Mouse (Mus musculus): ENCODE data around the gene Cd28. TPM values are rescaled to one million over a fixed set of nuclear protein-coding genes. Genes with fewer than 3 reads are reported as not detected.

Cd28 gene
- polyA plus RNA-seq, 1 experiment = 0.35 TPM

GRCm38 (mm10) chr1:60746856-60747255, 30.3 kb downstream of the Cd28 start:
- Histone ChIP-seq H3K4me3 (no peak overlapping the region), H3K79me2 (ENCODE audit: control insufficient read depth, insufficient read depth) (no peaks in the 10 kb centered on the region), H3K27me3 (ENCODE audit: control insufficient read depth, insufficient read depth, insufficient read length) (no peaks in the 10 kb centered on the region), H3K4me2 (ENCODE audit: low read depth) (no peak overlapping the region), H3K36me3 (ENCODE audit: control insufficient read depth, insufficient read depth) (no peaks in the 10 kb centered on the region), H3ac (ENCODE audit: control insufficient read depth, insufficient read length) (no peak overlapping the region)
- no peak for TF ChIP-seq MAX (IDR thresholded peaks at IDR 0.05; ENCODE audit: low read depth)
- no peak for TF ChIP-seq POLR2A (IDR thresholded peaks at IDR 0.05; ENCODE audit: insufficient read length, low read depth)
- no peak for TF ChIP-seq MYOD1 (IDR thresholded peaks at IDR 0.05; ENCODE audit: control insufficient read depth in 1 of 3, insufficient read length in 2 of 3, low read depth in 2 of 3)
- TF ChIP-seq REST (IDR thresholded peaks at IDR 0.05; ENCODE audit: insufficient read depth, insufficient read length) = no peak
- TF ChIP-seq TCF3 (IDR thresholded peaks at IDR 0.05; ENCODE audit: insufficient read length, low read depth) = no peak
- no peak for TF ChIP-seq CEBPB (IDR thresholded peaks at IDR 0.05; ENCODE audit: insufficient read depth, poor library complexity, severe bottlenecking)
- TF ChIP-seq MYOG (IDR thresholded peaks at IDR 0.05; ENCODE audit: control insufficient read depth in 1 of 3, insufficient read depth in 1 of 3, insufficient read length in 2 of 3, low read depth in 2 of 3) = no peak
- TF ChIP-seq POLR2AphosphoS2 (IDR thresholded peaks at IDR 0.05; ENCODE audit: insufficient read length, low read depth) = no peak
- TF ChIP-seq E2F4 (IDR thresholded peaks at IDR 0.05; ENCODE audit: insufficient read depth) = no peak
- no peak for TF ChIP-seq TCF12 (IDR thresholded peaks at IDR 0.05; ENCODE audit: insufficient read depth, poor library complexity, severe bottlenecking)

- no peak overlapping the region for H3ac ChIP-seq (ENCODE audit: control insufficient read depth, insufficient read length)
- no peak overlapping the region for H3K4me2 ChIP-seq (ENCODE audit: low read depth)
- H3K27me3 ChIP-seq (ENCODE audit: control insufficient read depth, insufficient read depth, insufficient read length) = no peaks in the 10 kb centered on the region
- no peaks in the 10 kb centered on the region for H3K36me3 ChIP-seq (ENCODE audit: control insufficient read depth, insufficient read depth)
- no peak for TF ChIP-seq POLR2AphosphoS2 (IDR thresholded peaks at IDR 0.05; ENCODE audit: insufficient read length, low read depth)
- no peak for TF ChIP-seq USF1 (IDR thresholded peaks at IDR 0.05; ENCODE audit: low read depth)
- TF ChIP-seq E2F4 (IDR thresholded peaks at IDR 0.05; ENCODE audit: insufficient read depth) = no peak
- no peak for TF ChIP-seq REST (IDR thresholded peaks at IDR 0.05; ENCODE audit: insufficient read depth, insufficient read length)
- TF ChIP-seq SRF (IDR thresholded peaks at IDR 0.05; ENCODE audit: control insufficient read depth, insufficient read length, low read depth) = no peak
- TF ChIP-seq POLR2A (IDR thresholded peaks at IDR 0.05; ENCODE audit: insufficient read length, low read depth) = no peak
- TF ChIP-seq MYOD1 (IDR thresholded peaks at IDR 0.05; ENCODE audit: control insufficient read depth in 1 of 3, insufficient read length in 2 of 3, low read depth in 2 of 3) = no peak
- no peak for TF ChIP-seq TCF3 (IDR thresholded peaks at IDR 0.05; ENCODE audit: insufficient read length, low read depth)
- no peak for TF ChIP-seq MAX (IDR thresholded peaks at IDR 0.05; ENCODE audit: low read depth)
- no peak for TF ChIP-seq CEBPB (IDR thresholded peaks at IDR 0.05; ENCODE audit: insufficient read depth, poor library complexity, severe bottlenecking)
- TF ChIP-seq MYOG (IDR thresholded peaks at IDR 0.05; ENCODE audit: control insufficient read depth in 1 of 3, insufficient read depth in 1 of 3, insufficient read length in 2 of 3, low read depth in 2 of 3) = no peak
- TF ChIP-seq TCF12 (IDR thresholded peaks at IDR 0.05; ENCODE audit: insufficient read depth, poor library complexity, severe bottlenecking) = no peak
- no peak overlapping the region for H3K4me3 ChIP-seq
- no peaks in the 10 kb centered on the region for H3K79me2 ChIP-seq (ENCODE audit: control insufficient read depth, insufficient read depth)
Observed at GRCm38 (mm10) chr1:60748286-60748685, 31.7 kb downstream of the Cd28 start.

GRCm38 (mm10) chr1:60748936-60749335, 32.3 kb downstream of the Cd28 start:
- Histone ChIP-seq H3K4me2 (ENCODE audit: low read depth) (no peak overlapping the region), H3K4me3 (no peak overlapping the region), H3K27me3 (ENCODE audit: control insufficient read depth, insufficient read depth, insufficient read length) (no peaks in the 10 kb centered on the region), H3K79me2 (ENCODE audit: control insufficient read depth, insufficient read depth) (no peaks in the 10 kb centered on the region), H3K36me3 (ENCODE audit: control insufficient read depth, insufficient read depth) (no peaks in the 10 kb centered on the region), H3ac (ENCODE audit: control insufficient read depth, insufficient read length) (no peak overlapping the region)
- TF ChIP-seq USF1 (IDR thresholded peaks at IDR 0.05; ENCODE audit: low read depth) (no peak), E2F4 (IDR thresholded peaks at IDR 0.05; ENCODE audit: insufficient read depth) (no peak), MAX (IDR thresholded peaks at IDR 0.05; ENCODE audit: low read depth) (no peak), POLR2AphosphoS2 (IDR thresholded peaks at IDR 0.05; ENCODE audit: insufficient read length, low read depth) (no peak), POLR2A (IDR thresholded peaks at IDR 0.05; ENCODE audit: insufficient read length, low read depth) (no peak), MYOG (IDR thresholded peaks at IDR 0.05; ENCODE audit: control insufficient read depth in 1 of 3, insufficient read depth in 1 of 3, insufficient read length in 2 of 3, low read depth in 2 of 3) (no peak), CEBPB (IDR thresholded peaks at IDR 0.05; ENCODE audit: insufficient read depth, poor library complexity, severe bottlenecking) (no peak), TCF3 (IDR thresholded peaks at IDR 0.05; ENCODE audit: insufficient read length, low read depth) (no peak), TCF12 (IDR thresholded peaks at IDR 0.05; ENCODE audit: insufficient read depth, poor library complexity, severe bottlenecking) (no peak), REST (IDR thresholded peaks at IDR 0.05; ENCODE audit: insufficient read depth, insufficient read length) (no peak), MYOD1 (IDR thresholded peaks at IDR 0.05; ENCODE audit: control insufficient read depth in 1 of 3, insufficient read length in 2 of 3, low read depth in 2 of 3) (no peak)

GRCm38 (mm10) chr1:60749346-60749840, 32.8 kb downstream of the Cd28 start:
- Histone ChIP-seq H3K36me3 (ENCODE audit: control insufficient read depth, insufficient read depth) (no peaks in the 10 kb centered on the region), H3K27me3 (ENCODE audit: control insufficient read depth, insufficient read depth, insufficient read length) (no peaks in the 10 kb centered on the region), H3ac (ENCODE audit: control insufficient read depth, insufficient read length) (no peak overlapping the region), H3K4me3 (no peak overlapping the region), H3K79me2 (ENCODE audit: control insufficient read depth, insufficient read depth) (no peaks in the 10 kb centered on the region), H3K4me2 (ENCODE audit: low read depth) (no peak overlapping the region)
- TF ChIP-seq POLR2AphosphoS2 (IDR thresholded peaks at IDR 0.05; ENCODE audit: insufficient read length, low read depth) (no peak), CEBPB (IDR thresholded peaks at IDR 0.05; ENCODE audit: insufficient read depth, poor library complexity, severe bottlenecking) (no peak), USF1 (IDR thresholded peaks at IDR 0.05; ENCODE audit: low read depth) (no peak), MYOG (IDR thresholded peaks at IDR 0.05; ENCODE audit: control insufficient read depth in 1 of 3, insufficient read depth in 1 of 3, insufficient read length in 2 of 3, low read depth in 2 of 3) (no peak), MAX (IDR thresholded peaks at IDR 0.05; ENCODE audit: low read depth) (no peak), SRF (IDR thresholded peaks at IDR 0.05; ENCODE audit: control insufficient read depth, insufficient read length, low read depth) (no peak), REST (IDR thresholded peaks at IDR 0.05; ENCODE audit: insufficient read depth, insufficient read length) (no peak), E2F4 (IDR thresholded peaks at IDR 0.05; ENCODE audit: insufficient read depth) (no peak), TCF3 (IDR thresholded peaks at IDR 0.05; ENCODE audit: insufficient read length, low read depth) (no peak)

All from myocyte (in vitro differentiated cells).